Mouse (Mus musculus) embryo, embryonic 11 days (tissue): ENCODE results near the gene Zfp973.
"Not testable (repeated sequence)": the region's sequence is repeated elsewhere in the genome, so short reads cannot be mapped to it uniquely, and the experiment has no call there.

ENCODE experiments used
- DNase-seq: peaks from one replicate; pipeline ENCODE4 v3.0.0-alpha.2; 2015

Zfp973 gene

DNA sequence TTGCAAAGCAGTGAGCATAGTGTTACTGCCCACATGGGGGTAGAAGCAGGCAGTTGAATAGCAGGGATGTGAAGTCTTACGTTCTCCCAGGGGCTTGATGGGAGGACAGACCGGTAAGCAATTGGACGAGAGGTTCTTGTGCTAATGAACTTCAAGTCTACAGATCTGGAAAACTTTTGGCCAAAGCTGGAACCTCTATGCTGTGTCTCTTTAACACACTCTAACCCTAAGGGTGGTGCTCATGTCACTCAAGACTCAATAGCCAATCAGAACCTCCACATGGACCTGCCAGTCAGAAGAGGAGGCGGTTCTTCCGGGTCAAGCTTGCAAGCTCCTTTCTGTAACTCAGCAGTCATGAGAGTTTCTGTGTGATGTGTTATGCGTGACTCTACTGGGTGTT lies at the start of gene Zfp973:
TSS of gene Zfp973 (plus strand) at position 301 of the 400 bp plus-strand sequence.
- DNase-seq = not testable (repeated sequence)

DNA sequence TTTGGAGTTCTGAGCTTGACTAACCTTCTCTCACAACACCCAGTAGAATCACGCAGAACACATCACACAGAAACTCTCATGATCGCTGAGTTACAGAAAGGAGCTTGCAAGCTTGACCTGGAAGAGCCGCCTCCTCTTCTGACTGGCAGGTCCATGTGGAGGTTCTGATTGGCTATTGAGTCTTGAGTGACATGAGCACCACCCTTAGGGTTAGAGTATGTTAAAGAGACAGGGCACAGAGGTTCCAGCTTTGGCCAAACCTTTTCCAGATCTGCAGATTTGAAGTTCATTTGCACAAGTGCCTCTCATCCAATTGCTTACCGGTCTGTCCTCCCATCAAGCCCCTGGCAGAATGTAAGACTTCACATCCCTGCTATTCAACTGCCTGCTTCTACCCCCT lies 34.1 kb upstream of the Zfp973 start, which contains the start of gene Gm14308:
TSS of gene Gm14308 (minus strand) at position 101 of the 400 bp plus-strand sequence.
- not testable (repeated sequence) for DNase-seq

GRCm38 (mm10) chr2:176708051-176708450 lies 37.7 kb downstream of the Zfp973 start, which contains the start of gene Gm14305:
Gm14305 (plus strand) TSS chr2:176708328.
- not testable (repeated sequence) for DNase-seq
